Mouse (Mus musculus) layer of hippocampus, postnatal 10 days (tissue): ENCODE results near the gene Atrip. TPM values are rescaled to one million over a fixed set of nuclear protein-coding genes. Genes with fewer than 3 reads are reported as not detected.

Experiments
- DNase-seq, 2 experiments: peaks; one replicate each; pipeline ENCODE4 v3.0.0; 2021; ENCODE audit warnings: low spot score in 2 of 2
- total RNA-seq, 2 experiments: library from RNA; stranded (reverse); gene quantifications; 2 replicates each; pipeline ENCODE4 v1.2.3; 2021

Atrip gene
- total RNA-seq, 2 experiments from 2014 or later: 28.5 to 29.9 TPM

DNA sequence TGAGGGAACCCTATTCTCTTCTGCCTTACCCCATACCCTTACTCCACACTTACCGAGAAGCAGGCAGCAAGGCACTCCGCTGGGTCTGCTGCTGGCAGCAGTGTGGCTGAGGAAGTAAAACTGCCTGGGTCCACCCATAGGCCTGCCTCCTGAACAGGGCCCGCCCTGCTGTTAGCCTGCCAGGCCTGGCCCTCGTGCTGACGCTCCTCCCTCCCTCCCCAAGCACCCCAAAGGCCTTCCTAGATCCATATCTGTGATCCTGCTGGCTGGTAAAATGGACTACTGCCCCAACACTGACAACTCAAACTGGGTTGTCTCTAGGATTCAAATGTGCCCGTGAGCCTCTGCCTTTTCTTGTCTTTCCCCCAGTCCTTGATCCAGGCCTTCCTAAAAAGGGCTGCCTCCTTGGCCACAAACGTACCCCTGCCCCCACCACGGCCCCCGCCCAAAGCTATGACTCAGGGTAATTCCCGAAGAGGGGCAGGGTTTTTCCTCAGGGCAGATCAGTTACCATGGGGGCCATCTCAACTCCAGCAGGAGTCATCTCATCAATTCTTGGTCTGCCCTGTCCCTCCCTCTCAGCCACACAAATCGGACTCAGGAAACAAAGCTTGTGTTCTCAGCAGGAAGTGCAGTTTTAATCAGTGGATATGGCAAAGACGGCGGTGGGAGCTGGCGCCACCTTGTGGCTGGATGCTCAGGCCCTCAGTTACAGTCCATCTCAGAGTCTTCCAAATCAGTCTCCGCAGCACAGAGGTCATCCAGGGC lies 14.6 kb downstream of the Atrip start, which contains the start of gene Trex1:
Gene Trex1, minus strand, starts transcription at position 599 of the 768 bp plus-strand sequence.
- DNase-seq: peak; percentile 88 to 93

DNA sequence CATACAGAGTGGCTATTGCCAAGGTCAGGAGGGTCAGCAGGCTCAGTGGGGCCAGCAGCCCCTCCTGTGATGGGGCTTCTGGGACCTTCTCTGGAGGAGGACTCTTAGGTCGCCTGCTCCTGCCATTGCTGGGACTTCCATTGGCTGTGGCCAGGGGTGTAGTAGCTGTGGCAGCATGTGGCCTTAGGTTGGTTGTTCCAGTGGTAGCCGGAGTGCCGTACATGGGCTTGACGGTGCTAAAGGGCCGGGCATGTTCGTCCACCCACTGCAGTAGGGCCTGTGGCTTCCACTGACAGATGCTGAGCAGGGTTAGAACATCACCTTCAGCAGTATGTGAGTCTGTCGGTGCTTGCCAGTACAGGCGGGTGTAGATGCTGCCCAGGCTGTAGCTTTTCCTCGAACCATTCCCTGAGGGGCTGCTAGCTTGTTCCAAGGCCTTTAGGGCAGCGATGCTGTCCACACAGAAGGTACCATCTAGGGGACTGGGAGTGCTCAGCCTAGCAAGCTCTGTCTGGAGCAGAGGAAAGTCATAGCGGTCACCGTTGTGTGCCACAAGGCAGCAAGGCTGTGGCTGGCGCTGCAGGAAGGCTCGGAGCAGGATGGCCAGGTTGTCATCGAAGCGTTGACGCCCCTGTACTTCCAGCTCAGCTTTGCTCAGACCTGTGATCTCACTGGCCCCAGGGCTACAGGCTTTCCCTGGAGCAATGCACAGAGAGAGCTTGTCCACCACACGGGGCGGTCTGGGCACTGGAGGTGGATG lies 15.7 kb downstream of the Atrip start:
- DNase-seq: no peak

DNA sequence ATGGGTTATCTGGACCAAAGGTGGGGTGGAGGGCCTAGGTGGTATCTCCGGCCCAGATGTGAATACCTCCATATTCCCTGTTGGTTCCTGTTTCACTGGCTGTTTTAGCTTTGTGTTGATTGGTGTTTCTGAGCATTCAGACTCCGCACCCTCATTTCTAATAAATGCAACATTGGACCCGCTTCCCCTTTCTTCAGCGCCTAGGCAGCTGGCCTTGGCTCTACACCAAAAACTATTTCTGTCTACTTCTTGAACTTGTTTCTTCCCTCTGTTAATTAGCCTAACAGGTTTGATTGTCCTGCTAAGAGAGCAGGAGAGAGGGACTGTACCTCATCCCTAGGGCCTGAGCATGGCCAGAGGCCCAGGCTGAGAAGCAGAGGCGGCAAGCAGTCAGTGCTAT lies 16.4 kb downstream of the Atrip start:
- no peak for DNase-seq

DNA sequence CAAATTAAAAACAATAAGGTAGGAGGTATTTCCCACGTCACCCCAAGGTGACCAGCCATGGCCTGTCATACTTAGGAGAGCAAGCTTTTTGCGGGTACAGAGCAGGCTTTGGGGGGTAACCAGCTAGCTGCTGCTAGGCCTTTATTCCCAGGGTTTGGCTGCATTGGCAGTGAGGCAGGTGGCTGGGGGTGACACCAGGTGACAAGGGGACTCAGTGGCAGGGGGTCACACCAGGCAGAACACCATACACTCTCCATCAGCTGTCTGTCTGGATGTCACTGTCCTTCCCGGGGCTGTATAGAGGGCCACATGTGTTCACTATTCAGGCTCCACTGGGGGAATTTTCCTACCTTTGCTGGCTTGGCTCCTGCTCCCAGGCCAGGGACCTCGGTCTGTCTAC lies 17.0 kb downstream of the Atrip start:
- no peak for DNase-seq

DNA sequence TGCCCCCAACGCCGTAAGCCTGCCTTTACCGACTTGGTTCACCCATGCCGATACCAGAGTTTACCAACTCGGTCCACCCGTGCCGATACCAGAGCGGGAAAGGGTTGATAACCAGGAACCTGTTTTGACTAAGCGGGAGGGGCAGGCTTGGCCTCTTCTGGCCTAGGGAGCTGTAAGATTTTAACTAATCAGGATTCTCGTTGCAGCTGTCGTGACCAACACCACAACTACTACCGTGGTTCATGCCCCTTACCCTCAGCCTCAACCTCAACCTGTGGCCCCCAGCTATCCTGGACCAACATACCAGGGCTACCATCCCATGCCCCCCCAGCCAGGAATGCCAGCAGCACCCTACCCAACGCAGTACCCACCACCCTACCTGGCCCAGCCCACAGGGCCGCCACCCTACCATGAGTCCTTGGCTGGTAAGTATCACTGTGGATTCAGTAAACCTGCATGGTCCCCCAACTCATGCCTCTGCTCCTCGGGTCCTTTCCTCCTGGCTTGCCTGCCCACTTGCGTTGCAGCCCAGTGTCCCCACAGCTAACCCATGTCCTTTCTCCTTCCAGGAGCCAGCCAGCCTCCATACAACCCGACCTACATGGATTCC lies 17.7 kb downstream of the Atrip start:
- DNase-seq: no peak

DNA sequence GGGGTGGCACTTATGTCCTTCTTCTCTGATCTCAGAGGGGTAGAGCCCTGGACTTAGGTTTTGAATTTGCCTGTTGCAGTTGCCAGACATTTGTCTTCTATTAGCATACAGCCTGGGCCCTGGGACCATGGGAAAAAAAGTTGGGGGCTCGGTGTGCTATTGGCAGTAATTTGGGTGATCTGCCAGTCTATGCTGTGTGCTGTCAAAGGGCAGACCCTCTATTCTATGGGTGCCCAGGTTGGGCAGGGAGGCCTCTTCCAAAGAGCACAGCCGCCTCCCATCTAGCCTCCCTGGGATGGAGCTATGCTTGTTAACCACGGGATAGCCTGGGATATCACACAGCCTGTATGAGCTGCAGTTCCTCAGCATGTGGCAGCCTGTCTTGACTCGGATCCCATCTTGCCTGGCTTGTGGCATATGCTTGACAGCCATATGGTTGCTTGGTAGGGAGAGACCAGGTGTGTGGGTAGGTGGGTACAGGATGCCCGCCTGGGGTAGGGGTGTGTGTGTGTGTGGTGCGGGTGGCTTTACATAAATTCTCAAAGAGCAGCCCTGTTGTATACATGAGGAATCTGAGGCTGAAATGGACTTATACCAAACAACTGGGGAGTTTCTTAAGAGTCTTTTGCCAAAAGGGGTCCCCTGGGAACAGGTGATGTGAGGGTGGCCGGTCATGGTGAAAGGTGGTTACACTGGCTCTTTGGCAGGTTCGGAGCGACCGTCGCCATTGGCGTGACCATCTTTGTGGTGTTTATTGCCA lies 18.5 kb downstream of the Atrip start:
- no peak for DNase-seq

DNA sequence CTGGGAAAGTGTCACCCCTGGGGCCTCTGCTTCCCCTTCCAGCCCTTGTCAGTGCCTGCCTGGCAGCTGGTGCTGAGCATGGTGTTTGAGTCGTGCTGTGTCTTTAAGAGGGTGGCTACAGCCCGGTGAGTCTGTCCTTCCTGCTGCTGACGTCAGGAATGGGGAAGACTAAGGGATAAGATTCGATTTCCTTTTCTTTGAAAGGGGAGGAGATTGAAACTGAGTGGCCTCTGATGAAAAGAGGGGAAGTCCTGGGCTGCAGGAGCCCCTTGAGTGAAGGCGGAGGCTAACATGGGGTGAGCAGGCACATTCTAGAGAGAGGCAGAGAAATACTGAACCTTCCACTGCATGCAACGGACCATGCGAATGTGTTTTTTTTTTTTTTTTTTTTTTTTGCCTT lies 19.2 kb downstream of the Atrip start:
- DNase-seq: peak; percentile 48 to 64

DNA sequence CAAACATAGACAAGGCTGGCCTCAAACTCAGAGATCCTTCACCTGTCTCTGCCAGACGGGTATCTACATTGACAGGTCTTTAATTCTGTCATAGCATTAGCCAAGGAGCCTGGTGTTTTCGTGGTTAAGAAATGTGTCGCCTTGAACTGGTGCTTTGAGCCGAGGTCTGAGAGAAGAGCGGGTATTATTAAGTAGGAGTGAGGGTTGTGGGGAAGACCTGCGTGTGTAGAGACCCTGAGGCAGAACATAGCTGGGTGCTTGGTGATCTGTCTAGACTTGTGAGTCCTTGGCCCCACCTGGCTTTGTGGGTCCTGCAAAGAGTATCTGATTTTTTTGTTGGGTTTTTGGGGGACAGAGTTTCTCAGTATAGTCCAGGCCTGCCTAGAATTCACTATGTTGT lies 20.1 kb downstream of the Atrip start:
- DNase-seq: no peak

DNA sequence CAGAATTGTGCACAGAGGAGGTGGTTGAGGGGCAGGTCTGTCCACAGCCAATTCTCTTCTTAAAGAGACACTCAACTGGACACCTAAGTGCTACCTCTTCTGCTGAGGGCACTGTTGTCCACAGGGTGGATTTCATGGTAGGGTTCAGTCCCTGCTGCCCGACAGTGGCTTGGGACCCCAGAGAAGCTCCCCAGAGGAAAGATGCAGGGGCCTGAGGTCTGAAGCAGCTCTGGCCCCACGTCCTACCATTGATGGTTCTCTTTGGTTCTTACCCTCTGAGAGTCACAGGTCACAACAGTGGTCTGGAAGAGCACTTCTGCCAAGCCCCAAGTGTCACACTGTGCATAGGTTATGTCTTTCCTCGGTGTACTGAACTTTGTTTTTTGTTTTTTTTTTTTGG lies 20.6 kb downstream of the Atrip start:
- no peak for DNase-seq

DNA sequence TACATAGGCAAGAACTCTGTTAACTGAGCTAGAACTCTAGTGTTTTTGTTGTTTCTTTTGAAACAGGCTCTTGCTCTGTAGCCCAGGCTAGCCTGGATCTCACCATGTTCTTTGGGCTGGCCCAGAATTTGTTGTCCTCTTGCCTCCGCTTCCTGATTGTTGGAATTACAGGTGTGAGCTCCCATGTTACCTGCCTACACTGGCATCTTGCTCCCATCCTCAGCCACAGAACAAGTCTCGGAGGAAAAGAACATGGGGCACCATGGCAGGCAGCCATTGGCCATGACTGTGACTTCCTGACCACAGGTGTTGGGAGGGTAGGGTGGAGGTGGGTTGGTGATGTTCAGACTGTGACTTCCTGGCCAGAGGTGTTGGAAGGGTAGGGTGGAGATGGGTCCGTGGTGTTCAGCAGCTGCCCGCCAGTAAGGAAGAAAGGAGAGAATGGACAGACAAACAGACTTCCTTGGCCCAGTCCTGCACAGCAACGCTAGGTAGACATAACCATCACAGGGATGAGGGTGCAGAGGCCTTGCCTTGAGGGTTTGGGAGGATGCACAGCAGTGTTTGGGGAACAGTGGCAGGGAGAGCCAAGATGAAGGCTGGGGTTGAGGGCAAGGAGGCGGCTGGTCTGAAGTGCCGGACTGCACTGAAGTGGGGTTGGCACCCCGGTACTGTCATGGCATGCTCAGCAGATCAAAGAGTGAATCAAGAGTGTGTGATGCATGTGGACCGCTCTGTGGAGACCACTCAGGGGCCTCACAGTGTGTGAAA lies 21.2 kb downstream of the Atrip start:
- no peak for DNase-seq

DNA sequence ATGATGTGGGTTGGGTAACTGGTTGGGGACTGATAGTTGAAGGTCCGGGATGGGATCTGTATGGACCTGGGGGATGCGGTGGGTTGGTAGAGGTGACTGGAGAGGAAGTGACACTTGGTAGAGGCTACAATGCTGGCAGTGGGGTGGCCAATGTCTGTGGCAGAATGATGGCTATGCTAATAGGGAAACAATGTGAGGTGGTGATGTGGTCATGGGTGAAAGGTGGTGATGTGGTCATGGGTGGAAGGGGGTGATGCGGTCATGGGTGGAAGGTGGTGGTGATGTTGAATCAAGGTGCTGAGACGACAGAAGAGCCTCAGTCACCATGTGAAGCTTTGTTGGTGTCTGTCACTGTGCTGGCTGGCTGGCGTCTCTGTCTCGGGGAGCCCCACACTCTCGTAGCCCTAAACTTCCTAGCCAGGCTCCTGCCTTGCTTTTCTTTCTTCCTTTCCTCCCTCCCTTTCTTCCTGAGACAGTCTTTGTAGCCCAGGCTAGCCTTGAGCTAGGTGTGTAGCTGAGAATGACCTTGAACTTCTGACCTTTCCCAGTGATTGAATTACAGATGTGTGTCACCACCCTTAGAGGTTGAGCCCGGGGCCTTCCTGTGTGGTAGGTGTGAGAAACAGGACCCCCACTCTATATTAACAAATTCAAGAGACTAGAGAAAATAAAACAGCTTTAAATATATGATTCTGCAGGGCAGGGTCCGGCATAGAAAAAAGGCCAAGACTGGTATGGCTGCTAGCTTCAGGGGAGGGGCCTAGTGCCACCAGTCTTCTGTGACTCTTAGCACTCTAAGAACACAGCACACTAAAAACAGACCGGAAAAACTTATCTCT lies 22.1 kb downstream of the Atrip start:
- no peak for DNase-seq

DNA sequence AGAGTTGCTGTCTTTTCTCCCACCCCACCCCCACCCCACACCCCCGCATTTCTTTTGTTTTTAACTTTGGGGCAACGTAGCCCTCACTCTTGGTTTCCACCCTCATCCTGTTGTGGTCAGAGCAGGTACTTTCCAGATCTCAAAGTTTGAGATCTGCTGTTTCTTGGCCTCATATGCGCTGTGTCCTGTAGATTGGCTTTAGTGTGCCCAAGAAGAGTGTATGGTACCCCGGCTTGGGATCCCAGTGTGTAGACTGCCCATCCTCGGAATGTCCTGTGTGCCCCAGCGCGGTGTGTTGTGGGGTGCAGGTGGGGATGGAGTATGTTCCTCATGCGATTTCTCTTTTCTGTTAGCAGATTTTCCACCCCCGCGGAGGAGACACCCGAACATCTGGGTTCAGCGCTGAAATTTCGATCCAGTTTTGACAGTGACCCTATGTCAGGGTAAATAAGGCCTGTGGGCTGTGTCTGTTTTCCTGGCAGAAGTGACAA lies 22.9 kb downstream of the Atrip start:
- no peak for DNase-seq

DNA sequence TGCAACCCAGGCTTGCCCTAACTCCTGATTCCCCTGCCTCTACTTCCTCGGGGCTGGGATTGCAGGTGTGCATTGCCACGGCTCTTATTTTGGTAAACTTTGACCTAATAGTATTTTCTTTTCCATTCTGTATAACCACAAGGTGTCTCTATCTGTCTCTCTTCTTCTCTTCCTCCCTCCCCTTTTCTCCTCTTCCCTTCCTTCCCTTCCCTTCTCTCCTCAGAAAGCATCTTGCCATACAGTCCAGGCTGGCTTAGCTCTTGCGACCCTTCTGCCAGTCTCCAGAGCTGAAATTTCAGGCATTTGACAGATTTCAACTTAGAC lies 23.3 kb downstream of the Atrip start:
- no peak for DNase-seq

DNA sequence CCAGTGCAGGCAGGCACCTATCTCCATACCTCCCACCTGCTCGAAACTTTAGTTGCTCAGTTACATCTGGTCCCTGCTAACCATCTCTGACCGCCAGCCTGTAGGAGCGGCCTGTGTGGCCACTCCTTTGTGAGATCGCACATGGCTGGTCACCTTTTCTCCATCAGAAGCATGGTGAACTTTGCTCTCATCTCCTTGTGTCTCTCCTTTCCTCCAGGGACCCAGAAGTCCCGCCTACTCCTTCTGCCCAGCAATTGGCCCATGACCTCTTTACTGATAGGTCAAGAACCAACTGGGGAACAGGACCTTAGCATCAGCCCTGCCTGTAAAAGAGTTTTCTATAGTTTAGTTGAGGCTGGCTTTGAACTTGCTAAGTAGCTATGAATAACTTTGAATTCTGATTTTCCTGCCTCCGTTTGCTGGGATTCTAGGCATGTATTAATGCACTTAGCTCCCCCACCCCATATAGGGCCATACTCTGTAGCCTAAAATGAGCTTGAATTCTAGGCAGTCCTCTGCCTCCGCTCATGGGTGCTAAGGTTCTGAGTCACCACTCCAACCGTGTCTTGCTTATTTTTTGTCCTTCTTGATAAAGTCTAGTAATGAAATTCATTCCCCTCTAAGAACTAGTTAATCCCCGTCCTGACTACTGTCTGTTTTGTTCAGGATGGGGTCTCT lies 23.8 kb downstream of the Atrip start:
- DNase-seq: no peak

DNA sequence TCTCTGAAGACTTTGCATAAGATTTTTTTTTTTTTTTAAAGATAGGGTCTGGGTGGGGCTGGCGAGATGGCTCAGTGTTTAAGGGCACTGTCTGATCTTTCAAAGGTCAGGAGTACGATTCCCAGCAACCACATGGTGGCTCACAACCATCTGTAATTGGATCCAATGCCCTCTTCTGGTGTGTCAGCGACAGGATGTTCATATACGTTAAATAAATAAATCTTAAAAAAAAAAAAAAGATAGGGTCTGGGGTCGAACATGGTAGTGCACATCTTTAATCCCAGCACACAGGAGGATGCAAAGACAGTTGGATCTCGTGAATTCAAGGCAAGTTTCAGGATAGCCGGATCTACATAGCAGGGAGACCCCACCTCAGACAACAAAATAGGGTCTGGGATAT lies 24.6 kb downstream of the Atrip start:
- no peak for DNase-seq

DNA sequence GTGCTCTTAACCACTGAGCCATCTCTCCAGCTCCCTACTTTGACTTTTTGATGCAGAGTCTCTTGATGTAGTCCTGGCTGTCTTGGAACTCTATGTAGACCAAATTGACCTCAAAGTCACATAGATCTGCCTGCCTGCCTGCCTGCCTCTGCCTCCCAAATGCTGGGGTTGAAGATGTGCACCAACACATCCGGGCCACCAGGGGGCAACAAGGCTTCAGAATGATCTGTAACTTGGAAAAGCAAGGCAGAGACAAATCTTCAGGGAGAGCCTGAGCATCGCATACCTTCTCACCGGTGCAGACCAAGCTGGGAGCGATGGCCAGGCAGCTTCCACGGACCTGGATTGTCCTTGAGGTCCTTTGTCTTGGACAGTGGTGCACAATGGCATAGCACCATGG lies 27.6 kb downstream of the Atrip start:
- peak in 1 of 2 experiments; percentile 57 for DNase-seq

DNA sequence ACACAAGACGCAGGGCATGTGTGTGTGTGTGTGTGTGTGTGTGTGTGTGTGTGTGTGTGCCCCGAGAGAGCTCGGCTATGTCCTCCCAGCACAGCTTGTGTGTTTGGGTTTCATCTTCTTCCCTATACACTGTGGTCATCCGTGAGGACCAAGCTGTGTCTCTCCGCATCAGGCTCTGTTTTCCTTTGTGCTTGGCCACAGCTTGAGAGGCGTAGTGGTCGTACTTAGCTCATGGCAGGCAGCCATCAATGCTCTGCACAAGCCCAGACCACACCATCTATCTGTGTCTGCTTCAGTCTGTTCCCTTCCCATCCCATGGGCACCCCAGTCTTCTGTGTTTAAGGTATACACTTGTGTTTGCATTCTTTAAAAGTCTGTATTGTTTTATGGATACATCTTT lies 32.6 kb downstream of the Atrip start:
- DNase-seq: peak in 1 of 2 experiments; percentile 12

DNA sequence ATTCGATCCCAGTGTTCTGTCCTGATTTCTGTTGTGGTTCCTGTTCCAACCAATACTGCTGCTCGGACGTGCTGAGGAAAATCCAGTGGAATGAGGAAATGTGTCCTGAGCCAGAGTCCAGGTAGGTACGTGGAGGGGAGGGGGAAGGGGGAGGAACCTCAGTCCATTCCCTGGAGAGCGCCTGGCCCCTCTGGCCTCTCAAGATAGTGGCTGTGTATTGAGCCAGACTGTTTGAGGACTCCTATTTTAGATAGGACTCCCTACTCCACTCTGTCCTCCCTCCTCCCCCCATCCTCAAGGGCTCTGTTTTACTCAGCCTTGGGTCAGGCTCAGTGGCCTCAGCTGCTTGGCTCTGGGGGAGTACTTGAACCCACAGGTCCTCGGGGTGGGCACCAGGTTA lies 33.0 kb downstream of the Atrip start:
- no peak for DNase-seq

DNA sequence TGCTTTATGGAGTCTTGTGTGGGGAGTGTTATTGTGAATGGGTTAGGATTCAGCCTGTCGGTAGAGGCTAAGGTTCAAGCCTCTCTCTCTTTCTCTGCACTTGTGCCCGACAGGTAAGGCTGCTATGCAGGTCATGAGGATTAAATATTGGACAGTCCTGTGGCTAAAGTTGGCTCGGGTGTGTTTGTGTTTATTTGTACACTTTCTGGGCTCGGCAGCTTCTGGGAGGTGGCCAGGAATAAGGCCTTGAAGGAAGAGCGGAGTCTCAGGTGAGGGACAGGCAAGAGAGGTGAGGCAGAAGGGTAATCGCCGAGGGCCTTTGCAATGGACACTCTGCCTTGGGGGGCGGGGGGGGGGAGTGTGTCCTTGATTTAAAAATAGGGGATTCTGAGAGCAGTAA lies 33.7 kb downstream of the Atrip start:
- DNase-seq: no peak
